In the genomic region with DNA sequence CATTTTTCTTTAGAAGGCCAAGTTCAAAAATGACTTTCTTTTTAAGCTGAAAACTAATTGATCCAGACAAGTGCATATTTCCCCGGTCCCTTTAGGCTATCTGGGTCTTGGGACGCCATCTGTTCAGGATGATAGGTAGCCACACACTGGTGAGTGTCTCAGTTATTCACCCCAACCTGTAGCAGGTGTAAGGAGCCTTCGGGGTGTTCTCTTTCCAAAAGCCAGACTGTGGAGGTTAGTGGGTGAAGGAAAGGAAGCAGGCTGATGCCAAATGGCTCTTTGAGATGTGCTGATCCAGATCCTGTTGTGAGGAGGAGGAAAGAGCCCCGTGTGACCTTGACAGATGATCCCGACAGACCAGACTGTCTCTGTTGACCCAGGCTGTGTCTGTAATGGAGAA, we compare ENCODE assay signal across 23 mouse cellular contexts.
"Had no signal": no experiment of that assay in that cellular context is flagged by ENCODE, and none has a peak within 500 bp of the region (broad histone marks: within the 10 kb centered on the region; RNA-seq: fewer than 3 reads in every experiment).

No protein-coding gene starts in this region.

- H3K9ac ChIP-seq: limb, embryonic 12.5 days; limb, embryonic 15.5 days; liver, embryonic 14.5 days; lung, embryonic 15.5 days; neural tube, embryonic 12.5 days; neural tube, embryonic 15.5 days had no signal

- H3K27ac ChIP-seq: limb, embryonic 12.5 days; limb, embryonic 15.5 days; liver, embryonic 14.5 days; lung, embryonic 15.5 days; midbrain, embryonic 10.5 days; neural tube, embryonic 12.5 days; neural tube, embryonic 15.5 days; stomach, postnatal 0 days had no signal

- H3K9me3 ChIP-seq: limb, embryonic 12.5 days; limb, embryonic 15.5 days; lung, embryonic 15.5 days; megakaryocyte, embryonic 14.5 days; midbrain, embryonic 10.5 days; neural tube, embryonic 12.5 days; neural tube, embryonic 15.5 days had no signal

- H3K36me3 ChIP-seq: limb, embryonic 12.5 days; limb, embryonic 15.5 days; lung, embryonic 15.5 days had no signal

- H3K27me3 ChIP-seq: limb, embryonic 12.5 days; limb, embryonic 15.5 days; lung, embryonic 15.5 days; neural tube, embryonic 12.5 days; neural tube, embryonic 15.5 days had no signal

- H3K4me1 ChIP-seq: limb, embryonic 15.5 days had no signal

- H3K4me3 ChIP-seq: limb, embryonic 12.5 days; limb, embryonic 15.5 days; lung, embryonic 15.5 days; megakaryocyte, embryonic 14.5 days; midbrain, embryonic 10.5 days; neural tube, embryonic 12.5 days; neural tube, embryonic 15.5 days had no signal

- DNase-seq: kidney, postnatal 14 days; kidney, postnatal 4 days; left cerebral cortex, postnatal 4 days; lung, adult 18-20 months; lung, postnatal 10 days; lung, postnatal 36 days; midbrain, embryonic 14.5 days; right cerebral cortex, adult 18-20 months; right cerebral cortex, postnatal 14 days; right cerebral cortex, postnatal 4 days; thymus, adult 2 months; thymus, postnatal 14 days; thymus, postnatal 4 days had no signal

- H3K4me2 ChIP-seq: limb, embryonic 12.5 days; limb, embryonic 15.5 days; liver, embryonic 11.5 days; lung, embryonic 15.5 days; neural tube, embryonic 12.5 days; neural tube, embryonic 15.5 days had no signal
